Mouse (Mus musculus): ENCODE measurements around the gene Sgk1. TPM values are rescaled to one million over a fixed set of nuclear protein-coding genes. Genes with fewer than 3 reads are reported as not detected.

Gene Sgk1
- total and polyA plus RNA-seq, 3 experiments: 0.76 to 16.0 (median 4.3) TPM

GRCm38 (mm10) chr10:21975384-21975783 is 93.4 kb downstream of the Sgk1 start:
- no peak overlapping the region for H3K27ac ChIP-seq (ENCODE audit: insufficient read depth, low read depth)
- no peak for DNase-seq (ENCODE audit: extremely low read depth)

GRCm38 (mm10) chr10:21976253-21976652 is 94.3 kb downstream of the Sgk1 start:
- peaks cover 5 to 14% of the 10 kb centered on the region in 2 experiments for H3K4me1 ChIP-seq (ENCODE audit: control insufficient read depth in 1 of 2, insufficient read depth in 2 of 2)
- H3K4me2 ChIP-seq (ENCODE audit: insufficient read depth, low read depth, poor library complexity, severe bottlenecking): no peak overlapping the region
- H3K27me3 ChIP-seq (replicated peaks): no peaks in the 10 kb centered on the region
- H3K9ac ChIP-seq (ENCODE audit: insufficient read depth, low read depth): no peak overlapping the region
- in situ Hi-C loops (cut with MboI; ENCODE audit: low pct_ligation_motif_present, low pct_unique_long_range_greater_than_20kb, low sequenced_read_pairs) (loop anchor here (25.0 kb wide), 1 partner anchor 364 kb away; no protein-coding TSS in a partner anchor), dilution Hi-C loops (cut with MboI; ENCODE audit: extremely low pct_ligation_motif_present, extremely low pct_unique_long_range_greater_than_20kb, low sequenced_read_pairs) (no loop called here)
- no peak for TF ChIP-seq TBP (conservative IDR thresholded peaks at IDR 0.05; ENCODE audit: low read depth, low read length)
- no peak for TF ChIP-seq E2F4 (IDR thresholded peaks at IDR 0.05; ENCODE audit: insufficient replicate concordance, low read depth, low read length)
- no peak for TF ChIP-seq MAFK (IDR thresholded peaks at IDR 0.05; ENCODE audit: insufficient replicate concordance, low read length)
- no peak for TF ChIP-seq NELFE (IDR thresholded peaks at IDR 0.05; ENCODE audit: low read depth, low read length)
- TF ChIP-seq ELF1 (IDR thresholded peaks at IDR 0.05; ENCODE audit: low read depth, low read length): no peak
- TF ChIP-seq JUND (conservative IDR thresholded peaks at IDR 0.05; ENCODE audit: low read depth, low read length): no peak
- no peak for TF ChIP-seq GABPA (IDR thresholded peaks at IDR 0.05; ENCODE audit: insufficient replicate concordance, low read depth, low read length)
- no peak for TF ChIP-seq USF2 (conservative IDR thresholded peaks at IDR 0.05; ENCODE audit: low read depth, low read length)
- TF ChIP-seq HCFC1 (IDR thresholded peaks at IDR 0.05; ENCODE audit: low read depth, low read length): no peak
- no peak for TF ChIP-seq USF1 (IDR thresholded peaks at IDR 0.05; ENCODE audit: low read depth, low read length)
- TF ChIP-seq POLR2AphosphoS2 (IDR thresholded peaks at IDR 0.05; ENCODE audit: low read depth, low read length): no peak
- TF ChIP-seq CHD1 (IDR thresholded peaks at IDR 0.05; ENCODE audit: low read depth, low read length): no peak
- TF ChIP-seq SIN3A (IDR thresholded peaks at IDR 0.05; ENCODE audit: low read length): no peak
- TF ChIP-seq PAX5 (IDR thresholded peaks at IDR 0.05; ENCODE audit: low read length): no peak
- H3K9me3 ChIP-seq (replicated peaks; ENCODE audit: low read length): no peaks in the 10 kb centered on the region
- no peaks in the 10 kb centered on the region for H3K36me3 ChIP-seq (replicated peaks in 1 of 2; ENCODE audit: control insufficient read depth in 1 of 2, insufficient read depth in 1 of 2, low read length in 1 of 2)
- H3K27ac ChIP-seq (ENCODE audit: insufficient read depth, low read depth): no peak overlapping the region
- no peak overlapping the region for H3K4me3 ChIP-seq (replicated peaks in 1 of 3; ENCODE audit: low read depth in 2 of 3, low read length in 2 of 3, poor library complexity in 1 of 3)
- DNase-seq (ENCODE audit: extremely low read depth): no peak
- no peaks in the 10 kb centered on the region for H3K79me2 ChIP-seq (replicated peaks; ENCODE audit: control insufficient read depth, extremely low read depth, insufficient read depth, poor library complexity, severe bottlenecking)

More at GRCm38 (mm10) chr10:21975384-21975783, 93.4 kb downstream of the Sgk1 start:
- Histone ChIP-seq H3K27me3 (replicated peaks) (no peaks in the 10 kb centered on the region), H3K36me3 (replicated peaks in 1 of 2; ENCODE audit: control insufficient read depth in 1 of 2, insufficient read depth in 1 of 2, low read length in 1 of 2) (no peaks in the 10 kb centered on the region), H3K4me2 (ENCODE audit: insufficient read depth, low read depth, poor library complexity, severe bottlenecking) (no peak overlapping the region), H3K9ac (ENCODE audit: insufficient read depth, low read depth) (no peak overlapping the region), H3K4me1 (ENCODE audit: control insufficient read depth in 1 of 2, insufficient read depth in 2 of 2) (peaks cover 5 to 14% of the 10 kb centered on the region in 2 experiments), H3K9me3 (replicated peaks; ENCODE audit: low read length) (no peaks in the 10 kb centered on the region), H3K79me2 (replicated peaks; ENCODE audit: control insufficient read depth, extremely low read depth, insufficient read depth, poor library complexity, severe bottlenecking) (no peaks in the 10 kb centered on the region), H3K4me3 (replicated peaks in 1 of 3; ENCODE audit: low read depth in 2 of 3, low read length in 2 of 3, poor library complexity in 1 of 3) (no peak overlapping the region)
- in situ Hi-C loops (cut with MboI; ENCODE audit: low pct_ligation_motif_present, low pct_unique_long_range_greater_than_20kb, low sequenced_read_pairs) (loop anchor here (25.0 kb wide), 1 partner anchor 363 kb away; no protein-coding TSS in a partner anchor), dilution Hi-C loops (cut with MboI; ENCODE audit: extremely low pct_ligation_motif_present, extremely low pct_unique_long_range_greater_than_20kb, low sequenced_read_pairs) (no loop called here)
- TF ChIP-seq JUN (IDR thresholded peaks at IDR 0.05; ENCODE audit: insufficient read depth, low read depth, low read length): no peak
- no peak for TF ChIP-seq MAX (IDR thresholded peaks at IDR 0.05; ENCODE audit: low read length)
- no peak for TF ChIP-seq USF2 (conservative IDR thresholded peaks at IDR 0.05; ENCODE audit: low read depth, low read length)
- TF ChIP-seq MYC (IDR thresholded peaks at IDR 0.05; ENCODE audit: low read depth, low read length): no peak
- no peak for TF ChIP-seq MAZ (IDR thresholded peaks at IDR 0.05; ENCODE audit: low read depth, low read length)
- no peak for TF ChIP-seq ZNF384 (IDR thresholded peaks at IDR 0.05; ENCODE audit: low read depth, low read length)
- no peak for TF ChIP-seq SMC3 (IDR thresholded peaks at IDR 0.05; ENCODE audit: low read depth, low read length)
- TF ChIP-seq CHD1 (IDR thresholded peaks at IDR 0.05; ENCODE audit: low read depth, low read length): no peak
- no peak for TF ChIP-seq ZC3H11A (IDR thresholded peaks at IDR 0.05; ENCODE audit: low read depth, low read length)
- no peak for TF ChIP-seq MAFK (IDR thresholded peaks at IDR 0.05; ENCODE audit: insufficient replicate concordance, low read length)
- no peak for TF ChIP-seq ETS1 (conservative IDR thresholded peaks at IDR 0.05; ENCODE audit: low read depth, low read length)

All from CH12.LX (cell line).